Mouse (Mus musculus): ENCODE results near the gene Crnkl1.
A peak's percentile ranks its signal among the peaks of the same experiment; 100 is the strongest.

The Crnkl1 gene

GRCm38 (mm10) chr2:145874879-145875482 lies 59.8 kb downstream of the Crnkl1 start:
- no peak for DNase-seq (ENCODE audit: inconsistent ontology term)

DNA sequence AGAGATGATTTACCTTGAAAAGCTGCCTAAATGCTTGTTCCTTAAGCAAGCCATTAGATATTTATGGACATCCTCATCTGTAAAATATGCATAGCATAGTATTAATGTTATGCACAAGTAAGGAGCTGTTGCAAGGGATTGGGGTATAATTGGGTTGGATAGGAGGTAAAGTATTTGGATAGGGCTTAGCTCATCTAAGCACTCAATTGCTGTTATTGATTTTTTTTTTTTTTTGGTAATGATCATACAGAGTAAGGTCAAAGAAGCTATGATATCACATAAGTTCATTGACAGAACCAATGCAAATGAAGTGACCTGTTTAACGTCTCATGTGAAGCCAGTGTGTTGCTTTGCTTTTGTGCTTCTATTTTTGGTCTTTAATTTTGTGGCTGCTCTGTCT lies 60.9 kb downstream of the Crnkl1 start:
- DNase-seq (ENCODE audit: inconsistent ontology term), result no peak

DNA sequence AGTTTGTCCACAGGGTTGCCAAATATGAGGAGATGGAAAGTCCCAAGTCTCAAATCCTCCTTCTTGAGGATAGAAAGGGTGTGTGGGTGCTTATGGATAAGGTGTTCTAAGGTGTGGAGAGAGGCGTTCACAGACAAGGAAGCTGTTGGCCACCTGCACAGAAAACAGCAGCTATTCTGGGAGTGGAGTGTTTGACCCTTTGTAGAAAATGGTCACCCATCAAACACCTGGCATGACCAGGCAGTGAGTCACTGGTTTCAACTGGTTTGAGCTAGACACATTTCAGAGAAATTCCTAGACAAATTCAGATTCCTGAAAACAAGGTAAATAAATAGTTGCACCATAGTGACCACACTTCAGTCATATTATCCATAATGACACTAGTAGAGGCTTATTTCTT lies 62.7 kb downstream of the Crnkl1 start:
- DNase-seq (ENCODE audit: inconsistent ontology term), result peak; percentile 45

- DNase-seq (ENCODE audit: inconsistent ontology term), result no peak
Observed at GRCm38 (mm10) chr2:145871308-145871707, 63.5 kb downstream of the Crnkl1 start.
